ENCODE assay signal across 34 mouse cellular contexts in genomic region chr5:146815394-146815793, GRCm38 (mm10). TPM values are rescaled to one million over a fixed set of nuclear protein-coding genes. Genes with fewer than 3 reads are reported as not detected.
"Had no signal": no experiment of that assay in that cellular context is flagged by ENCODE, and none has a peak within 500 bp of the region (broad histone marks: within the 10 kb centered on the region; RNA-seq: fewer than 3 reads in every experiment).

No protein-coding gene starts in this region.

- H3K36me3 ChIP-seq: limb, embryonic 10.5 days; limb, embryonic 12.5 days; limb, embryonic 13.5 days; limb, embryonic 15.5 days; liver, embryonic 12.5 days; liver, embryonic 13.5 days; liver, embryonic 15.5 days; lung, embryonic 15.5 days; midbrain, embryonic 10.5 days; midbrain, embryonic 12.5 days; midbrain, embryonic 13.5 days; midbrain, embryonic 15.5 days had no signal

- H3K27me3 ChIP-seq: limb, embryonic 12.5 days; limb, embryonic 13.5 days; limb, embryonic 15.5 days; liver, embryonic 12.5 days; liver, embryonic 13.5 days; liver, embryonic 15.5 days; lung, embryonic 15.5 days; megakaryocyte, embryonic 14.5 days; midbrain, embryonic 12.5 days; midbrain, embryonic 13.5 days; midbrain, embryonic 15.5 days had no signal

- H3K4me2 ChIP-seq: limb, embryonic 12.5 days; limb, embryonic 13.5 days; limb, embryonic 15.5 days; liver, embryonic 12.5 days; liver, embryonic 13.5 days; liver, embryonic 15.5 days; lung, embryonic 14.5 days; lung, embryonic 15.5 days; midbrain, embryonic 11.5 days; midbrain, embryonic 12.5 days; midbrain, embryonic 13.5 days; midbrain, embryonic 15.5 days had no signal

- H3K4me3 ChIP-seq: left cerebral cortex, adult 2 months; limb, embryonic 10.5 days; limb, embryonic 12.5 days; limb, embryonic 13.5 days; limb, embryonic 15.5 days; liver, embryonic 12.5 days; liver, embryonic 13.5 days; liver, embryonic 15.5 days; lung, embryonic 15.5 days; megakaryocyte, embryonic 14.5 days; midbrain, embryonic 10.5 days; midbrain, embryonic 12.5 days; midbrain, embryonic 13.5 days; midbrain, embryonic 15.5 days; myocyte had no signal

- ATAC-seq: liver, embryonic 12.5 days; lung, postnatal 0 days; midbrain, embryonic 13.5 days; midbrain, embryonic 15.5 days; midbrain, embryonic 16.5 days had no signal

- H3K4me1 ChIP-seq: limb, embryonic 12.5 days; limb, embryonic 13.5 days; limb, embryonic 15.5 days; liver, embryonic 12.5 days; liver, embryonic 15.5 days; midbrain, embryonic 12.5 days; midbrain, embryonic 13.5 days; midbrain, embryonic 15.5 days had no signal

- DNase-seq: left cerebral cortex, postnatal 4 days; liver; liver, embryonic 13.5 days; lung, adult 18-20 months; lung, adult 2 months; lung, embryonic 14.5 days; lung, postnatal 10 days; lung, postnatal 14 days; lung, postnatal 36 days; lung, postnatal 4 days; midbrain, embryonic 14.5 days had no signal

- H3K9me3 ChIP-seq: limb, embryonic 10.5 days; limb, embryonic 12.5 days; limb, embryonic 13.5 days; limb, embryonic 15.5 days; liver, embryonic 15.5 days; lung, embryonic 15.5 days; midbrain, embryonic 10.5 days; midbrain, embryonic 12.5 days; midbrain, embryonic 15.5 days had no signal

- H3K9ac ChIP-seq: limb, embryonic 12.5 days; limb, embryonic 13.5 days; limb, embryonic 15.5 days; liver, embryonic 12.5 days; liver, embryonic 13.5 days; liver, embryonic 14.5 days; liver, embryonic 15.5 days; lung, embryonic 14.5 days; lung, embryonic 15.5 days; midbrain, embryonic 12.5 days; midbrain, embryonic 13.5 days; midbrain, embryonic 15.5 days had no signal

- H3K27ac ChIP-seq: left cerebral cortex, adult 2 months; limb, embryonic 10.5 days; limb, embryonic 12.5 days; limb, embryonic 13.5 days; limb, embryonic 15.5 days; liver, embryonic 12.5 days; liver, embryonic 13.5 days; liver, embryonic 14.5 days; liver, embryonic 15.5 days; lung, embryonic 15.5 days; macrophage; midbrain, embryonic 10.5 days; midbrain, embryonic 12.5 days; midbrain, embryonic 13.5 days; midbrain, embryonic 15.5 days had no signal

RNA-seq across cellular contexts. Expression of gene Rasl11a, which starts 29.5 kb away (rescaled TPM):
- total RNA-seq: liver, adult 2 months; megakaryocyte, adult 5-6 weeks; megakaryocyte-erythroid progenitor cell, adult 5-6 weeks; monocyte, adult 5-6 weeks had no signal
- polyA plus RNA-seq: macrophage had no signal
